Mouse (Mus musculus): Measurements from ENCODE around the gene Zfp646.

Zfp646 gene

DNA sequence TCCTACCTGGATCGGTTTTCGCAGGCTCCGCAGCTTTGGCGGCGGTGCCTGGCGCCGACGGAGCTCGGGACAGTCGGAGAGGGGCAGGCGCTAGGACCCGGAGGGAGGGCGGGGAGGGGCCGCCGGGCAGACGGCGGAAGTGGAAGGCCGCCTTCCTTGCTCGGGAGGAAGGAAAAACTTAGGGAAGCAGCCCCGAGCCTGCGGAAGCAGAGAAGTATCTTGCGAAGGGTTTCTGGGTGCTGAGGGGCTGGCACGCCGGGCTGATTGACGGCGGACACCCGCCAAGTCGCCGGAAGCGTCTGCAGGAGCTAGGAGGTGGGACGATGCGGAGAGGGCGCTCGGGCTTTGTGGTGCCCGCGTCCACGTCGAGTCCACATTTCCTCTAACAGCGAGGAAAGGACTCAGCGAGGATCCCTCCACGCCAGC lies at the start of gene Zfp646:
Zfp646 (plus strand) TSS at position 181 of the 426 bp plus-strand sequence.
- under 1% methylated on average over 41 of the region's 41 CpGs for WGBS

- 88% methylated on average over 2 of the region's 2 CpGs for WGBS
Observed at GRCm38 (mm10) chr7:127835550-127835949, 40.5 kb upstream of the Zfp646 start.

DNA sequence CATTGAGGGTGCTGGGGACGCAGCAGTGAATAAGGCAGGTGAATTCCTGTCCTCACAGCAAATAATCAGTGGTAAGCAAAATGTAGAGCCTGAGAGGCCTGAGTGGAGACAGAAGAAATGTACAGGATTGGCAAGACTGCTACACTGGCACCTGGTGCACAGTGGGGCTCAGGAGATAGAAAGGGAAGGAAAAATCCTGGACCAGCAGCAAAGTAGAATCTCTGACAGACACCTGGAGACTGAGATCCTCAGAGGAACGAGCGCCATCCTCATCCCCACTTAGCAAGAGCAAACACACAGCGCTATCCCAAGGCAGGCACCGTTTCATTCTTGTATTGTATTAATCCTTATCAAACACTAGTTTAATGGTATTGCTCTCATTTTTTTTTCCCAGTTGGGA lies 38.5 kb upstream of the Zfp646 start:
- whole genome bisulfite sequencing: 93% methylated on average over 5 of the region's 5 CpGs

DNA sequence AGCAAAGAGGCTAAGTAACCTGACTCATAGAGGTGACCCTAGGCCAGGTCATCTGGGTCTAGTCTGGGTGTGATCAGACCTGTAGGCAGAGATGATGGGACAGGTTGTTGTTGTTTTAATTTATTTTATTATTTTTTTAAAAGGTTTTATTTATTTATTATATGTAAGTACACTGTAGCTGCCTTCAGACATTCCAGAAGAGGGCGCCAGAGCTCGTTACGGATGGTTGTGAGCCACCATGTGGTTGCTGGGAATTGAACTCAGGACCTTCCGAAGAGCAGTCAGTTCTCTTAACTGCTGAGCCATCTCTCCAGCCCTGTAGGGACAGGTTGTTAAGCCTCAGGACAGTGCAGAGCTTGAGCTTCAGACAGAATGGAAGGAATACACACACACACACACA lies 38.1 kb upstream of the Zfp646 start:
- WGBS: 81% methylated on average over 4 of the region's 4 CpGs

DNA sequence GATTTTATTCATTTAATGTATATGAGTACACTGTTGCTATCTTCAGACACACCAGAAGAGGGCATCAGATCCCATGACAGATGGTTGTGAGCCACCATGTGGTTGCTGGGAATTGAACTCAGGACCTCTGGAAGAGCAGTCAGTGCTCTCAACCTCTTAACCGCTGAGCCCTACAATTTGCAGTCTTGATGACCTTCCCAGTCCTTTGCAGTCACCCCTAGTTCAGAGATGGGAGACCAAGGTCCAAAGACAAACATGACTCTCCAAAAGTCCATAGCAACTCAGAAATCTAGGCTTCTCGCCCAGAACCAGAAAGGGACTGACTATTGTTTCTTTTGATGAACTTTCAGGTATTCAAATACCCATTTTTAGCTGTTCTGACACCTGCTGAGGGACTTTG lies 36.0 kb upstream of the Zfp646 start:
- 84% methylated on average over 2 of the region's 2 CpGs for WGBS

DNA sequence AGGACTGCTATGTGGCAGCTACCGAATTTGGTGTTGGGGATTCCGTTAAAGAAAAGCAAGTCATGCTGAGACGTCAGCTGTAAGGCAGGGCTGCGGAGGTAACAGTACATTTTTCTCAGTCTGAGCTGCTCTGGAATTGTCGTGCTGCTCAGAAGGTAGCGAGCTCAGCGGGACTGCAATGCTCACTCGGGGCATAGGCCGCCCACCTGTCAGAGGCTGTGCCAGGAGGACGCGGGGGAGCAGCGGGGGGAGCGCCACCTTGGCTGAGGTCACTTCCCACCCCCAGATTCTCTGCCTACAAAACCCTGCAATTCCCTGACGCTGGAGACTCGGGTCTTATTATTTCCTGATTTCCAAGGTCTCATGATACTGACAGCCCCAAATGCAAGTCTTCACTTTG lies 35.1 kb upstream of the Zfp646 start:
- 1% methylated on average over 15 of the region's 15 CpGs for WGBS

DNA sequence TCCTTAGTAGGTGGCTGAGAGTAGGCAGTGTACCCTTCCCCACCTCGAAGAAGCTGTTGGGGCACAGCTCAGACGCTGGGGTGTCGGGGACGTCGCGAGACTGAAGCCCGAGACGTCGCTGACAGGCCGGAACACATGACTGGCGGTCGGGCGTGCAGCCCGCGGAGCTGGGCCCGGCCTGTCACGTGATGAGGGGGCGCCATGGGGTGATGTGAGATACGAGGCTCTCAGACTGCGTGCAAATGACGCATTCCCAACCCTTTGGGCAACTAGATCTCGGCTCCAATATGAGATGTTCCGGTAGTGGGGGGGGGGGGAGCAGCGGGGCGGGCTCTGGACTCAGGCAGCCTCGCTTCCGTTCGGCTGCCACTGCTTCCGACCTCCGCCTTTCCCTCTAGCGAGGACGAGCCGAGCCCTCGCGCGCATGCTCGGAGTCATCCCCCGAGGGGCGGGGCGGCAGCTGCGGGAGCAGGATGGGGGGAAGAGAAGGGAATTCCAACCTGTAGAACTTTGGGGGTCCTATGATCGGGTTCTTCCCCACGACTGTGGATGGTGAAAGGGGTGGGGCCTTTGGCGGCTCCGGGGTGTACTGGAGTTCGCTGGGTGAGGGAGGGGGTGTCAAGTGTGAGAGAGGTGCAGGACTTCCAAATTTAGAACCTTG lies 34.6 kb upstream of the Zfp646 start:
- WGBS: 1% methylated on average over 46 of the region's 46 CpGs

GRCm38 (mm10) chr7:127842001-127842718 lies 33.9 kb upstream of the Zfp646 start:
- 0% methylated on average over 40 of the region's 40 CpGs for WGBS

DNA sequence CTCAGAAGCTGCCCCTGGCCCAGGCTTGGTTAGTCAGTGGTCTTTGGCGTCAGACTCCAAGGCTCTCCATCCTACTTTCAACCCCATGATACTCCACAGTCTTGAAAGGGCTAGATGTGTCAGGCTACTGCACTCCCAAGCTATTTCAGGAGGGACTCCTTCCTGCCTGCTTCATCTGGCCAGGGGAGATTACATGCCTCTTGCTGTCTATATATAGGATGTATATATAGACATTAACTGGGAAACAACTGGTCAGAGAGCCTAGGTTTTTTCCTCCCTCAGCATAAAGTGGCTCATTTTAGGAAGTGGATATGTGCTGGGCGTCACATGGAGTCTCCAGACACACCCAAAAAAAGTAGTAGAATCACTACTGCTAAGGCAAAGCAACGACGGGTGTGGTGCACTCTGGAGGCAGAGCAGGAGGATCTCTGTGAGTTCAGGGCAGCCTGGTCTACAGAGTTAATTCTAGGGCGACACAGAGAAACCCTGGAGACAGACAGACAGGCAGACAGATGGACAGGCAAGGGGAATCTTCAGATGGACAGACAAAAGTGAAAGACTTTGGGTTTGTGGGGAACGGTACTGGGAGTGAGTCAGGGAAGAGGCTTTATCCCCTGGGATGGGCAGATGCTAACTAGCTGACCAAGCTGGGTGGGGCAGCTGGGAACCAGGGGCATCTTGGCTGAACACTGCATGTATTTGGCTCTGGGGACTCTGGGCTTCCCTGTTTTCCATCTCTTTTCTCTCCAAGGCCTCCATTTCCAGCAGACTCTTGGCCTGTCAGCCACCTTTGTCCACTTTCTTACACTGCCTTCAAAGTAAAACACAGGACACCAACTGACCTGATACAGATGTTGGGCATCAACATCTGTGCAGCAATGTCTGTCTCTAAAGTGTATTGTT lies 25.8 kb upstream of the Zfp646 start:
- 61% methylated on average over 6 of the region's 6 CpGs for WGBS

- WGBS: 57% methylated on average over 5 of the region's 5 CpGs
Observed at GRCm38 (mm10) chr7:127850906-127851305, 25.1 kb upstream of the Zfp646 start.

GRCm38 (mm10) chr7:127858258-127858657 lies 17.8 kb upstream of the Zfp646 start:
- 96% methylated on average over 6 of the region's 6 CpGs for WGBS

GRCm38 (mm10) chr7:127866434-127866833 lies 9.6 kb upstream of the Zfp646 start:
- 94% methylated on average over 12 of the region's 12 CpGs for WGBS

GRCm38 (mm10) chr7:127867641-127868040 lies 8.4 kb upstream of the Zfp646 start:
- 98% methylated on average over 18 of the region's 18 CpGs for WGBS

DNA sequence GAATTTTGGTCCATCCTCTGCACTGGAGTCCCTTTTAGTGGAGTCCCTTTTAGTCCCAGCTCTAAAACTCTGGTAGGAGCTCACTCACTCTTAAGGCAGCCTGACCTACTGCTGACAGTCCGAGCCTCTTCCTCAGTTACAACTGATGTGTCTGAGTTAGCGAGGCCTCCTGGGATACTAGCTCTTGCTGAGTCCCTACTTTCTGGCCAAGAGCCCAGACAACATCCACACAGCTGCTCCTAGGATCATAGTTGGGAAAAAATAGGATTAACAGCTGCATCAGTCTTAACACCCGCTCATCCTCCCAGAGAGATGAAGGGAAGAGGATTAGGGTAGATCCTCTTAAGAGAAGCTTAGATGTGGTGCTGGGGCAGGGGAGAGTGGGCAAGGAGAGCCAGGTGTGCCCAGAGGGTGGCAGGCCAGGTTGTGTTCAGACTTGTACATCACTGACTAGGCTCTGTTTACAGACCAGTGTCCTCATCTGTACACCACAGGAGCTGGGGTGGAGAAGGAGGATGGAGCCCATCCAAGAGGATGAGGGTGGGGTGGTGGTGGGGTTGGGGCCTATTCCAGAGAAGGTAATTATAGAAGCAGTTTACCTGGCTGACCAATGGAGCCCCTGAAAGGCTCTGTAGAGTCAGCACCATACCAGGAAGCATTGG lies 6.7 kb upstream of the Zfp646 start:
- 33% methylated on average over 3 of the region's 3 CpGs for WGBS

DNA sequence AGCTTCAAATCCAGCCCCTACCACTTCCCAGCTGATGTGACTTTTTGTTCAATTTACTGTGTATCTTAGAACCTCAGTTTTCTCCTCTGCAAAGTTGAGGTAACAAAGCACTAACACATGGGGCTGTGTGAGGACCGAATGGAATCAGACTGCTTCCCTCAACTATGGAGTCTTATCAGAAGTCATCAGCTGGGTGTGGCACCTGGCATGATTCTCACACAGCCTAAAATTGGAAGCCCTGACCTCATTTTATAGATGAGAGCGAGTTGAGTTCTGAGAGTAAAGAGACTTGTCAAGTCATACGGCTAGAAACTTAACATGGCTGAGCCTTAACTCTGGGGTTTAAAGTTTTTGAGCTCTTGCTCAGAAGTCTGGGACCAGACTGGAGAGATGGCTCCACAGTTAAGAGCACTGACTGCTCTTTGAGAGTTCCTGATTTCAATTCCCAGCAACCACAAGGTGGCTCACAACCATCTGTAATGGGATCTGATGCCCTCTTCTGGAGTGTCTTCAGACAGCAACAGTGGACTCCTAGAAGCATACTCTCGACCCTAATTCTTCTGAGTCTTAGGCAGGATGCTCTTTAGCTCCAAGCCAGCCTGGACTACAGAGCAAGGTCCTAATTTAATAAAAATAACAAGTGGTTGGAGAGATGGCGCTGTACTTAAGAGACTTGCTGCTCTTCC lies 5.7 kb upstream of the Zfp646 start:
- 66% methylated on average over 5 of the region's 5 CpGs for WGBS

DNA sequence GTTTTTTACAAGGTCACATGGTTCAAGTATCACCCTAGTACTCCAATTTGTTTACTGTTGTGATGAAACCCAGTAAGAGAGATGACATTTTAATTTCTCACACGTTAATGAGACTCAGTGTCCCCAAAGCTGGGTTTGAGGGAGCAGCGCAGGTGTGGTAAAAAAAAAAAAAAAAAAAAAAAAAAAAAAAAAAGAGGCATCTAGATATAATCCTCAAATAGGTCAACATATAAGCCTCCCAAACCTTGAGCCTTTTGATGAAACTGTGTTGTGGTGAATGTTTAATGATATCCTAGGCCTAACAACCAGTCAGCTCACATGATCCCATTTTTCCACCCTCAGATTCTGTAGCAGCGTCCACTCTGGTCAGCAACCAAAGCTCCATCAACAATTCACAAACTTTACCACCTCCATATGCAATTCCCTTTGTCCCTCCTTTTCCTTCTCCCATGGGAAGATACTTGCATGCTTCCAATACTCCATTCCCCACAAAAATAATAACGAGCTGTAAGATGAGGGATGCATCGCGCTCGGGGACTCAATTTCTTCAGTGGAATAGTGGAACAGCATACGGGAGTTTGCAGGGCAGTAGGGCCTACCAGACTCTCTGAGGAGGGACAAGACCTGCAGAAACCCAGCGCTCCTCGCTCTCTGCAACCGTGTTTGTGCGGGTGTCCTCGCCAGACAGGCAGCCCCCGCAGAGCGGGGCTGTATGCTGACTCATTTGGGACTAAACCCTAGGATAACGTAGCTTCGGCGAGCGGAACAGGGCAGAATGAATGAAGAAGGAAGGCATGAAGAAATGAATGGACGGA lies 1.0 kb upstream of the Zfp646 start:
- WGBS: 4% methylated on average over 20 of the region's 20 CpGs

- WGBS: 1% methylated on average over 38 of the region's 43 CpGs
Observed at GRCm38 (mm10) chr7:127875627-127876001, 407 bp upstream of the Zfp646 start.

DNA sequence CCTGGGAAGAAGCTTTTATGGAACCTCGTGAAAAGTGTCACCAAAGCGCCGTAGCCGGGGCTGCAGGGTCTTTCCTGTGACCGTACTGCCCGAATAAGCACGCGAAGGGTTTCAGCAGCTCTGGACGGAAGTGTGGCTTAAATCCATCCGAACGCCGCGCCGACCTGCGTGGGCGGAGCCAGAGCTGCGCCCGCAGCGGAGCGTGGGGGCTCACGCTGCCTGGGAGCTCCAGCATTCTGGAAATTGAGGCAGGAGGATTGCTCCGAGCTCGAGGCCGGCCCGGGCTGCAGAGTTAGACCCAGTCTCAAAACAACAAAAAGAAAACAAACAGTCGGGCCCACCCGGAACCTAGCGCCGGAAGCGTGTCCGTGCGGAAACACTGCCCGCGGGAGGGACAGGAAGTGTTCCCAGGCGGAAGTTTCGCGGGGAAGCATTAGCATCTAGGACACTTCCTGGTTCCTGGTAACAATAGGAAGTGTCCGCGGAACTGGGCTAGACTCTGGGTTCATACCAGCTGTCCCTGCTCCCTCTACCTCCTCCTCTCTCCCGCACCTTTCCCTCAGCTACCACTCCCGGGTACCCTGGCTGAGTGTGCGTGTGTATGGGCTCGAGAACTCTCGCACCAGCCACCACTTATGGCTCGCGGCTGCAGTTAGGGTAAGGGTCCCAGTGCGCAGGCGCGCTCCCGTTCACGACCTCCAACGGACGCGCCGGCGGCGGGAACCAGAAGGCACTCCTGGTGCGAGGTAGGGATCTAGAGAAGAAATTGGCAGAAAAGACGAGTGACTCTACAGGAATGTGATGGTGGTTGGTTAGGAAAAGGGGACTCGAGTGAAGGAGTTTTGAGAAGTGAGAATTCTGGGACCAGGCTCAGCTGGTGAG lies 687 bp downstream of the Zfp646 start, which contains the start of gene Zfp668:
Zfp668 (minus strand) TSS at position 362 of the 882 bp plus-strand sequence.
- under 1% methylated on average over 60 of the region's 60 CpGs for WGBS

DNA sequence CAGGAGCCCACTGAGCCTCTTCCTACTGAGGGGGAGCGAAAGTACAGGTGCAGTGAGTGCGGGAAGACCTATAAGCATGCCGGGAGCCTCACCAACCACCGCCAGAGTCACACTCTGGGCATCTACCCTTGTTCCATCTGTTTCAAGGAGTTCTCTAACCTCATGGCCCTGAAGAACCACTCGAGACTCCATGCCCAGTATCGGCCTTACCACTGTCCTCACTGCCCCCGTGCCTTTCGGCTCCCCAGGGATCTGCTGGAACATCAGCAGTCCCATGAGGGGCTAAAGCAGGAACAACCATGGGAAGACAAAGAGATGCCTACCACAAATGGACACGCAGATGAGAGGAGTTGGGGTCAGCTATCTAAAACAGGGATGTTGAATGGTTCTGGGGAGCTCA lies 3.3 kb downstream of the Zfp646 start:
- 96% methylated on average over 9 of the region's 9 CpGs for WGBS

Data from cerebral cortex, adult 2 months (tissue).